Mouse (Mus musculus) urinary bladder, postnatal 36 days (tissue): ENCODE measurements around the gene Ext2.

Experiments
- DNase-seq, 2 experiments: peaks; one replicate each; pipeline ENCODE4 v3.0.0; 2022; ENCODE audit warnings: low spot score in 2 of 2, mixed read lengths in 1 of 2

Gene Ext2

DNA sequence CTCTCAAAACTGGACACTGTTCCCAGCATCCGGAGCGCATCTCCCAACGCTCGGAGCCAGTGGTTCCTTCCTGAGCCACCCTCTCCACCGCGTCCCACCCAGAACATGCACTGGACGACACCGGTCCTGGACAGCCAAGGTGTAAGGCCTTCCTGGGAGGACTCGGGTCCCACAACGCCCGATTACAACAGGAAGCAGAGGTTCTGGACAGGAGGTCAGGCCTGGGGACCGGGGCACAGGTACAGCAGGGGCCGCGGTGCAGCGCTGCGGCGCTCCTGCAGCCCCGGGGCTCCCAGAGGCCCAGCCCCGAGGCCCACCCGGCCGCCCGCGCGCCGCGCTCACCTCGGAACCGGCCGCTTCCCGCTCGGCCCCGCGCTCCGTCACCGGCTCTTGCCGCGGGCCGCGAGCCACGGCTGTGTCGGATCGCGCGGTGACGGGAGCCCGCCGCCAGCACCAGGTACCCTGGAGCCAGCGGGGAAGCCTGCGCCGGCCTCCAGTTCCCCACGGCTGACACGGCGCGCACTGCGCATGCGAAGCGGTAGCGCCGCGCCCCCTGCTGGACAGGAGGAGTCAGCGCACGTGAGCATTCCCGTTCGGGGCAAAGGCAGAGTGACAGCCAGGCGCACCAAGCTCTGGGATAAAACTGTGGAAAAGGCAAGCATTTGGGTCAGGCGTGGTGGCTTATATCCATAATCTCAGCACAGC is at the start of gene Ext2:
TSS of gene Ext2 (minus strand) at position 524 of the 705 bp plus-strand sequence.
- DNase-seq, result peak; percentile 86 to 89

DNA sequence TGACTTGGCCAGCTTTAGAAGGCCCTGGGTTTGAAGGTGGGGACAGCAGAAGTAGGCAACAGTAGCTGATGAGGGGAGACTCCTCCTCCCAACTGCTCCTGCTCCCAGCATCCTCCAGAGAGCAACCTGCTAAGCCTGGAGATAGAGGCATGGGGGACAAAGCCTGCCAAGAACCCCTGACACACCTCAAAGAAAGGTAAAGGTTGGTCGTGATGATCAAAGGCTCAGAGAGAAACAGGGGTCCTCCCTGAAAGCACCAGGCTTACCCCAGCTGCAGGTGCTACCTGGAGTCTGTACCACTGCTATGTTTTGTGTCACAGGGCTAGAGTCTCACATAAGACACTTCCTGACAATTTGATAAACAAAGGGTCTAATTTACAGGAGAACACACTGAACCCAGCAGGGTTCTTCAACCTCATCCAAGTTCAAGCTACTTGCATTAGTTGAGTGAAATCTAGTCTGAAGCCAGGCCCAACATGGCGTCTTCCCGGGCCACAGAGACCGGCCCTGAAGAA is 49.1 kb upstream of the Ext2 start:
- DNase-seq, result no peak

GRCm38 (mm10) chr2:93870842-93871241 is 48.5 kb upstream of the Ext2 start:
- peak; percentile 46 to 62 for DNase-seq

GRCm38 (mm10) chr2:93869107-93869600 is 46.8 kb upstream of the Ext2 start, which contains the start of gene Accsl:
Gene Accsl, minus strand, starts transcription at chr2:93869157.
- DNase-seq, result no peak

- no peak for DNase-seq
These were observed 46.2 kb upstream of the Ext2 start for GRCm38 (mm10) chr2:93868566-93868965.

- no peak for DNase-seq
These were observed 40.9 kb upstream of the Ext2 start for GRCm38 (mm10) chr2:93863229-93863628.

- DNase-seq, result no peak
These were observed 36.5 kb upstream of the Ext2 start for GRCm38 (mm10) chr2:93858845-93859244.

- DNase-seq, result no peak
These were observed 28.9 kb upstream of the Ext2 start for GRCm38 (mm10) chr2:93851303-93851702.

DNA sequence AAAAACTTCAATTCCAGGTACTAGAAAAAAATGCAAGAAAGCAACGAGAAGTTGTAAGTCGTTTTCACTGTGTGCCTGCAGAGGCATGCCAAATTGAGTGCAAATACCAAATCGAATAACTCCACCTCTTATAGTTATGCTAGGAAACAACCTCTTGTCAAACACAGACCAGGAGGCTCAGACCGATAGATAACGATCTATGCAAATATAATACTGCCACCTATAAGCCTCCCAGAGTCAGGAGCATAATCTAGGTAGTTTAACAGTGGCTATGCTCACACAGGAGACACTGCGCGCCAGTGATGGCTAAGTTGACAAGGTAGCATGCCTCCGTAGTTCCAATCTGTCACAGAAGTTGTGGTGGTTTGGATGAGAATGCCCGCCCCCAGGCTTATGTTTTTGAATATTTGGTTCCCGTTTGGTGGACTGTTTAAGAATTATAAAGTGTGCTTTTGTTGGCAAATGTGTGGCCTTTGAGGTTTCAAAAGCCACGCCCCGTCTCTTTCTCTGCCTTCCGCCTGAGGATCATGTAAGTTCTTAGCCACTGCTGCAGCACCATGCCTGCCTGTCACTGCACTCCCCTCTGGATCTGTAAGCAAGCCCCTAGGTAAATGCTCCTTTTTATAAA is 28.1 kb upstream of the Ext2 start:
- DNase-seq, result no peak

- DNase-seq, result peak; percentile 64 to 80
These were observed 27.2 kb upstream of the Ext2 start, which contains the start of gene Accs for GRCm38 (mm10) chr2:93849505-93850089. Gene Accs, minus strand, starts transcription at chr2:93849943.

DNA sequence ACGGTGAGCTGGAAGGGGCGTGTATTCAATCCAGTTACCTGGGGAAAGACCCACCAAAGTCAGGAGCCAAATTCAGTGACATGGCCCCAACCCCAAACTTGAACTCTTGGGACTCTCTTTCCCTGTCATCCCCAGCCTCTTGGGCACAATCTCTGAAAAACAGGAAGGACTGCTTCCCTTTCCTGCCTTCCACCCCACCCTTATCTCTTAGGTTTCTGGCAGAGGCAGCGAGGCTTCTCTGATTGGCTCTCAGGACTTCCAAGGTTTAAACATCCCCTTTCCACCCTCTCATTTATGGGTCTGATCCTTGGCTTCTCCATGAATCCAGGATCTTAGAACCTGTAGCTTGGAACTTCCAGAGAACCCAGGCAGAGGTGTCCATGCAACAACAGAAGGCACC is 19.0 kb upstream of the Ext2 start:
- no peak for DNase-seq

DNA sequence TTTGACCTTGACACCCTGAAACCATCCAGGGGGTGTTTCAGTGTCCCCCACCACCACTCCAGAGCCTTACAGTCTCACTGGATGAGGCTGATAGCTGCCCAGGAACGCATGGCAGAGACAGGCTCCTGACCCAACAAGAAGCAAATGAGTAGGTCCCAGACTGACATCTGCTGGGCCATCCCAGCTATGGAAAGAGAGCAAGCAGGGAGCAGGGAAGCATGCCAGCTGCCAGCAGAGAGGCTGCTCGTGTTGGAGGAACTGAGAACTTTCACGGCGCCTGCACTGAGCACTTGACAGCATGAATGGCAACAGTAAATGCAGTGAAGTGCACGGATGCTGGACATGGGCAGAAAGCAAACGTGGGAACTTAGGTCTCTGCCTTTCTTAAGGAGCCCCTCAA is 17.7 kb upstream of the Ext2 start:
- DNase-seq, result no peak

- DNase-seq, result no peak
These were observed 16.6 kb upstream of the Ext2 start for GRCm38 (mm10) chr2:93838931-93839330.

GRCm38 (mm10) chr2:93836232-93836785 is 13.9 kb upstream of the Ext2 start:
- DNase-seq, result no peak

DNA sequence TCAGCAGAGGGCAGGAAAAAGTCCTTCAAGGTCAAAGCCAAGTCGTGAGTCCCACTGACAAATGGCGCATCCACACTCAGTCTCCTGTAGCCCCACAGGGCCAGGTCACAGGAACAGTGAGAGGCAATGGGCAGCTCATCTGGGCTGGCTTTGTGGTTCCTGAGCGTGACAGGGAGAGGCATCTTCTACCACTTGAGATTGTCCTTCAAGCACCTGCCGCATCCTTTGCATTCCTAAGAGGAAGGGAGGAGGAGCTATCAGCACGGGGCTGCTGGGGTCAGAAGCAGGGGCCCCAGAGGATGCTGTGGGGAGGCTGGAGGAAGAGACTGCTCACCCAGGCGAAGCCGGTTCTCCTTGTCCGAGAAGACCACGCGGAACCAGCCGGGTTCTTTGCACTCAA is 13.2 kb upstream of the Ext2 start:
- DNase-seq, result no peak

DNA sequence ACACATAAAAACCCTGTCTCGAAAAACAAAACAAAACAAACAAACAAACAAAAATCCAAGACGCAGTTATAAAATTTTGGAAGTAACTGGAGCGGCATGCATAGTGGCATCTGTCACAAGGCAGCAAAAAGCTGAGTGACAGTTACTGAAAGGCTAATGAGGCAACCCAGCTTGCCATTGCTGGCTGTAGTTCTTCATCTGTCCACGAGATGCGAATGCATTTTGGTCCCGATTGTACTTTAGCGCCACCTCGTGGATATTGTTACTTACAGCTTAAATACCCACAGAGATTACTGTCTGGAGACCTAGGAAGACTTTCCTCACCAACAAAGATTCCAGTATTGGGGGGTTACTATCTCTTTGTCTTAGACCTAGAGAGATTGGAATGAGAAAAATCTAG is 1.2 kb upstream of the Ext2 start:
- DNase-seq, result peak; percentile 33 to 57

DNA sequence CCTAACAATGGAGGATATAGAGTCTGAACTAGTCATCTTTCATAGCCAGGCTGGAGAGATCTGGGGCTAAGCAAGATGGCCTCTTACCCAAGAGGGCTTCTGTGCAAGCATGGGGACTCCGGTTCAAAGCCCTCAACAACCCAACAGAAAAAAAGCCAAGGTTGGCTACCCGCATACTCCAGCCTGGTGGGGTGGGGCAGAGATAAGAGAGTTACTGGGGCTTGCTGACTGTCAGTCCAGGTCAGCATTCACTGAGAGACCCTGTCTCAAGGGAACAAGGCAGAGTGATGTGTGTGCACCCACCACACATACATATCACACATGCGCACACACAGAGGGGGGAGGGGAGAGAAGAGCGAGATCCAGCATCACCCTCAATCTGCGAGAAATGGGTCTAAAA is 4.6 kb downstream of the Ext2 start:
- DNase-seq, result no peak

- DNase-seq, result no peak
These were observed 9.0 kb downstream of the Ext2 start for GRCm38 (mm10) chr2:93813343-93813742.

GRCm38 (mm10) chr2:93811812-93812211 is 10.6 kb downstream of the Ext2 start:
- peak; percentile 20 to 42 for DNase-seq

DNA sequence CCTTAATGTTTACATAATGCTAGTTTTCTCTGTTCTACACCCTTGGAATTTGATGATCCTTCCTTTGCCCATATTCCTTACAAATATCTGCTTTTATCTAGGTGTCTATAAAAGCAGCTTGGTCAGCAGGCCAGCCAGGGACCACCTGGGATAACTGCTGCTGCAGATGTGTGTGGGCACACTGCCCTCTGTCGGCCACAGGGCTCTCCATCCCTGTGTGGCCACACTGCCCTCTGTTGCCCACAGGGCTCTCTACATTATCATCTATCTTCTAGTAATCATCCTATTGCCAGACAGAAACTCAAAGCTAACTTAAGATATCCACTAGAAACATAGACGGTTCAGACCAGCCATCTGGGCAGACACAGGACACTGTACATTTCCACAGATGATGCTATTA is 12.4 kb downstream of the Ext2 start:
- DNase-seq, result peak in 1 of 2 experiments; percentile 21

GRCm38 (mm10) chr2:93808071-93808470 is 14.3 kb downstream of the Ext2 start:
- no peak for DNase-seq

- DNase-seq, result no peak
These were observed 14.9 kb downstream of the Ext2 start for GRCm38 (mm10) chr2:93807440-93807839.
